Mouse (Mus musculus) ES-Bruce4 (cell line): ENCODE data around the gene Pcolce.

Source experiments
- CTCF ChIP-seq: IDR thresholded peaks from one replicate; pipeline ENCODE4 v1.8.1; 2011; ENCODE audit warnings: low read depth, low read length
- EP300 ChIP-seq: IDR thresholded peaks from 2 replicates; pipeline ENCODE4 v1.6.1; 2011; ENCODE audit warnings: low read depth, low read length; ENCODE audit not compliant: insufficient read depth
- POLR2A ChIP-seq: IDR thresholded peaks from one replicate; pipeline ENCODE4 v1.8.1; 2011; ENCODE audit warnings: low read length; ENCODE audit not compliant: insufficient read depth

GRCm38 (mm10) chr5:137595921-137596320, 17.7 kb downstream of the Pcolce start:
- TF ChIP-seq CTCF (no peak), POLR2A (no peak), EP300 (no peak)
